Mouse (Mus musculus): ENCODE measurements around the gene Nol10. TPM values are rescaled to one million over a fixed set of nuclear protein-coding genes. Genes with fewer than 3 reads are reported as not detected.

Nol10 gene
- polyA plus RNA-seq, 1 experiment from 2014 or later, result 32.8 TPM

- Histone ChIP-seq H3K9ac (ENCODE audit: low read length) (no peak overlapping the region), H3K27ac (ENCODE audit: low read depth, low read length) (no peak overlapping the region), H3K9me3 (ENCODE audit: control insufficient read depth, low read length) (no peaks in the 10 kb centered on the region), H3K4me3 (ENCODE audit: low read depth, low read length) (no peak overlapping the region), H3K4me2 (no peak overlapping the region), H3K36me3 (ENCODE audit: control insufficient read depth, insufficient read depth, low read length) (0 out of 2 replicates have a peak, but pooled peaks cover 5% of the 10 kb centered on the region), H3K4me1 (ENCODE audit: control insufficient read depth, insufficient read depth, low read length) (no peaks in the 10 kb centered on the region), H3K27me3 (ENCODE audit: control insufficient read depth, insufficient read depth, low read length) (no peaks in the 10 kb centered on the region)
- 92% methylated on average over 2 of the region's 2 CpGs for WGBS
- DNase-seq (ENCODE audit: low spot score, missing footprints) (no peak), ATAC-seq (ENCODE audit: low FRiP score) (no peak)
Measured at GRCm38 (mm10) chr12:17411242-17411641, 63.0 kb downstream of the Nol10 start.

GRCm38 (mm10) chr12:17411797-17412526 lies 63.7 kb downstream of the Nol10 start:
- Histone ChIP-seq H3K36me3 (ENCODE audit: control insufficient read depth, insufficient read depth, low read length) (0 out of 2 replicates have a peak, but pooled peaks cover 11% of the 10 kb centered on the region), H3K4me3 (ENCODE audit: low read depth, low read length) (no peak overlapping the region), H3K4me1 (ENCODE audit: control insufficient read depth, insufficient read depth, low read length) (no peaks in the 10 kb centered on the region), H3K9ac (ENCODE audit: low read length) (no peak overlapping the region), H3K4me2 (no peak overlapping the region), H3K27me3 (ENCODE audit: control insufficient read depth, insufficient read depth, low read length) (no peaks in the 10 kb centered on the region), H3K9me3 (ENCODE audit: control insufficient read depth, low read length) (no peaks in the 10 kb centered on the region), H3K27ac (ENCODE audit: low read depth, low read length) (no peak overlapping the region)
- WGBS, result 84% methylated on average over 12 of the region's 12 CpGs
- no peak for DNase-seq (ENCODE audit: low spot score, missing footprints)
- ATAC-seq (ENCODE audit: low FRiP score), result no peak

- Histone ChIP-seq H3K4me3 (ENCODE audit: low read depth, low read length) (no peak overlapping the region), H3K36me3 (ENCODE audit: control insufficient read depth, insufficient read depth, low read length) (peaks cover 14% of the 10 kb centered on the region; the same call in 1 of the 2 replicates), H3K27ac (ENCODE audit: low read depth, low read length) (no peak overlapping the region), H3K4me2 (no peak overlapping the region), H3K27me3 (ENCODE audit: control insufficient read depth, insufficient read depth, low read length) (no peaks in the 10 kb centered on the region), H3K9ac (ENCODE audit: low read length) (no peak overlapping the region), H3K4me1 (ENCODE audit: control insufficient read depth, insufficient read depth, low read length) (no peaks in the 10 kb centered on the region), H3K9me3 (ENCODE audit: control insufficient read depth, low read length) (no peaks in the 10 kb centered on the region)
- no peak for DNase-seq (ENCODE audit: low spot score, missing footprints)
- 91% methylated on average over 7 of the region's 7 CpGs for WGBS
- no peak for ATAC-seq (ENCODE audit: low FRiP score)
Measured at GRCm38 (mm10) chr12:17414734-17415133, 66.5 kb downstream of the Nol10 start.

- Histone ChIP-seq H3K4me1 (ENCODE audit: control insufficient read depth, insufficient read depth, low read length) (no peaks in the 10 kb centered on the region), H3K27ac (ENCODE audit: low read depth, low read length) (no peak overlapping the region), H3K4me2 (no peak overlapping the region), H3K9me3 (ENCODE audit: control insufficient read depth, low read length) (no peaks in the 10 kb centered on the region), H3K4me3 (ENCODE audit: low read depth, low read length) (no peak overlapping the region), H3K9ac (ENCODE audit: low read length) (no peak overlapping the region), H3K36me3 (ENCODE audit: control insufficient read depth, insufficient read depth, low read length) (peaks cover 13% of the 10 kb centered on the region; the same call in 1 of the 2 replicates), H3K27me3 (ENCODE audit: control insufficient read depth, insufficient read depth, low read length) (no peaks in the 10 kb centered on the region)
- 56% methylated on average over 3 of the region's 3 CpGs for WGBS
- ATAC-seq (ENCODE audit: low FRiP score), result no peak
- DNase-seq (ENCODE audit: low spot score, missing footprints), result no peak
Measured at GRCm38 (mm10) chr12:17420168-17420810, 72.0 kb downstream of the Nol10 start.

- 91% methylated on average over 11 of the region's 11 CpGs for WGBS
- H3K9me3 ChIP-seq (ENCODE audit: control insufficient read depth, low read length), result no peaks in the 10 kb centered on the region
- H3K4me3 ChIP-seq (ENCODE audit: low read depth, low read length), result no peak overlapping the region
- no peak overlapping the region for H3K27ac ChIP-seq (ENCODE audit: low read depth, low read length)
- peaks cover 5% of the 10 kb centered on the region; the same call in 1 of the 2 replicates for H3K36me3 ChIP-seq (ENCODE audit: control insufficient read depth, insufficient read depth, low read length)
- no peaks in the 10 kb centered on the region for H3K27me3 ChIP-seq (ENCODE audit: control insufficient read depth, insufficient read depth, low read length)
- DNase-seq (ENCODE audit: low spot score, missing footprints), result no peak
- H3K4me2 ChIP-seq, result no peak overlapping the region
- no peaks in the 10 kb centered on the region for H3K4me1 ChIP-seq (ENCODE audit: control insufficient read depth, insufficient read depth, low read length)
- ATAC-seq (ENCODE audit: low FRiP score), result no peak
- H3K9ac ChIP-seq (ENCODE audit: low read length), result no peak overlapping the region
Measured at GRCm38 (mm10) chr12:17425254-17426169, 77.3 kb downstream of the Nol10 start.

GRCm38 (mm10) chr12:17426735-17427134 lies 78.5 kb downstream of the Nol10 start:
- no peaks in the 10 kb centered on the region for H3K9me3 ChIP-seq (ENCODE audit: control insufficient read depth, low read length)
- no peak overlapping the region for H3K27ac ChIP-seq (ENCODE audit: low read depth, low read length)
- H3K36me3 ChIP-seq (ENCODE audit: control insufficient read depth, insufficient read depth, low read length), result peaks cover 5% of the 10 kb centered on the region; the same call in 1 of the 2 replicates
- no peak overlapping the region for H3K4me3 ChIP-seq (ENCODE audit: low read depth, low read length)
- DNase-seq (ENCODE audit: low spot score, missing footprints) (no peak), ATAC-seq (ENCODE audit: low FRiP score) (no peak)
- H3K27me3 ChIP-seq (ENCODE audit: control insufficient read depth, insufficient read depth, low read length), result no peaks in the 10 kb centered on the region
- 79% methylated on average over 3 of the region's 3 CpGs for WGBS
- H3K4me1 ChIP-seq (ENCODE audit: control insufficient read depth, insufficient read depth, low read length), result no peaks in the 10 kb centered on the region
- H3K4me2 ChIP-seq, result no peak overlapping the region
- no peak overlapping the region for H3K9ac ChIP-seq (ENCODE audit: low read length)

- H3K27ac ChIP-seq (ENCODE audit: low read depth, low read length), result no peak overlapping the region
- H3K4me1 ChIP-seq (ENCODE audit: control insufficient read depth, insufficient read depth, low read length), result no peaks in the 10 kb centered on the region
- no peak overlapping the region for H3K9ac ChIP-seq (ENCODE audit: low read length)
- DNase-seq (ENCODE audit: low spot score, missing footprints), result no peak
- H3K27me3 ChIP-seq (ENCODE audit: control insufficient read depth, insufficient read depth, low read length), result no peaks in the 10 kb centered on the region
- ATAC-seq (ENCODE audit: low FRiP score), result no peak
- H3K4me3 ChIP-seq (ENCODE audit: low read depth, low read length), result no peak overlapping the region
- H3K4me2 ChIP-seq, result no peak overlapping the region
- WGBS, result 82% methylated on average over 2 of the region's 2 CpGs
- no peaks in the 10 kb centered on the region for H3K9me3 ChIP-seq (ENCODE audit: control insufficient read depth, low read length)
- H3K36me3 ChIP-seq (ENCODE audit: control insufficient read depth, insufficient read depth, low read length), result peaks cover 3% of the 10 kb centered on the region; the same call in 1 of the 2 replicates
Measured at GRCm38 (mm10) chr12:17430578-17430977, 82.3 kb downstream of the Nol10 start.

- no peak overlapping the region for H3K9ac ChIP-seq (ENCODE audit: low read length)
- 93% methylated on average over 5 of the region's 5 CpGs for WGBS
- H3K9me3 ChIP-seq (ENCODE audit: control insufficient read depth, low read length), result no peaks in the 10 kb centered on the region
- no peak overlapping the region for H3K4me3 ChIP-seq (ENCODE audit: low read depth, low read length)
- ATAC-seq (ENCODE audit: low FRiP score) (no peak), DNase-seq (ENCODE audit: low spot score, missing footprints) (no peak)
- H3K27ac ChIP-seq (ENCODE audit: low read depth, low read length), result no peak overlapping the region
- H3K4me2 ChIP-seq, result no peak overlapping the region
- H3K27me3 ChIP-seq (ENCODE audit: control insufficient read depth, insufficient read depth, low read length), result no peaks in the 10 kb centered on the region
- H3K36me3 ChIP-seq (ENCODE audit: control insufficient read depth, insufficient read depth, low read length), result peaks cover 3% of the 10 kb centered on the region; the same call in 1 of the 2 replicates
- no peaks in the 10 kb centered on the region for H3K4me1 ChIP-seq (ENCODE audit: control insufficient read depth, insufficient read depth, low read length)
Measured at GRCm38 (mm10) chr12:17431166-17431565, 82.9 kb downstream of the Nol10 start.

All from midbrain, embryonic 11.5 days (tissue).